Mouse (Mus musculus) midbrain, embryonic 15.5 days (tissue): Measurements from ENCODE around the gene H2-T24. TPM values are rescaled to one million over a fixed set of nuclear protein-coding genes. Genes with fewer than 3 reads are reported as not detected.
A peak's percentile ranks its signal among the peaks of the same experiment; 100 is the strongest.

Experiments used
- ATAC-seq: fragments of 200-750 bp; cut with Nextera tagmentation; replicated peaks from 2 replicates; pipeline ENCODE4 v1.8.0; 2017; ENCODE audit warnings: moderate TSS enrichment
- H3K27ac ChIP-seq: fragments of 300-500 bp; sonication (generic); 2 replicates; pipeline ENCODE4 v1.5.1; 2015; ENCODE audit warnings: mild to moderate bottlenecking, inconsistent platforms
- H3K27me3 ChIP-seq: fragments of 300-500 bp; sonication (generic); replicated peaks from 2 replicates; pipeline ENCODE4 v1.6.1; 2015; ENCODE audit warnings: inconsistent platforms
- H3K36me3 ChIP-seq: fragments of 300-500 bp; sonication (generic); replicated peaks from 2 replicates; pipeline ENCODE4 v1.6.1; 2015; ENCODE audit warnings: inconsistent platforms
- H3K4me1 ChIP-seq: fragments of 300-500 bp; sonication (generic); 2 replicates; pipeline ENCODE4 v1.6.1; 2015; ENCODE audit warnings: inconsistent platforms
- H3K4me2 ChIP-seq: fragments of 300-500 bp; sonication (generic); 2 replicates; pipeline ENCODE4 v1.6.1; 2015; ENCODE audit warnings: inconsistent platforms, mild to moderate bottlenecking, moderate library complexity
- H3K4me3 ChIP-seq: fragments of 300-500 bp; sonication (generic); 2 replicates; pipeline ENCODE4 v1.5.1; 2015; ENCODE audit warnings: mild to moderate bottlenecking, inconsistent platforms
- H3K9ac ChIP-seq: fragments of 300-500 bp; sonication (generic); 2 replicates; pipeline ENCODE4 v1.6.1; 2015; ENCODE audit warnings: mild to moderate bottlenecking, inconsistent platforms
- H3K9me3 ChIP-seq: fragments of 300-500 bp; sonication (generic); 2 replicates; pipeline ENCODE4 v1.6.1; 2016; ENCODE audit warnings: inconsistent platforms
- WGBS: fragments of 180-500 bp; shearing (Covaris S2); methylation state at CpG from one replicate; pipeline ENCODE4 v1.1.7; 2015; ENCODE audit warnings: mixed read lengths; 5-methylcytosine and 5-hydroxymethylcytosine counted together
- polyA plus RNA-seq: library from polyadenylated mRNA; unstranded; fragments of >200 nt; fragmentation: Nextera tagmentation; extraction: Ambion mirVana; gene quantifications from 2 replicates; pipeline ENCODE4 v1.2.1, GENCODE M21; 2015

Gene H2-T24
- polyA plus RNA-seq, 1 experiment from 2014 or later, result 10.0 TPM

- peaks cover 28% of the 10 kb centered on the region for H3K4me1 ChIP-seq
- H3K4me2 ChIP-seq, result peak overlapping the region; percentile 19; the same call in 1 of the 2 replicates
- H3K9ac ChIP-seq, result no peak overlapping the region
- ATAC-seq, result peak; percentile 56
- WGBS, result 2% methylated on average over 11 of the region's 11 CpGs
- no peaks in the 10 kb centered on the region for H3K36me3 ChIP-seq
- H3K27me3 ChIP-seq, result no peaks in the 10 kb centered on the region
- no peaks in the 10 kb centered on the region for H3K9me3 ChIP-seq
- no peak overlapping the region for H3K27ac ChIP-seq
- H3K4me3 ChIP-seq, result no peak overlapping the region
These were observed 23.4 kb downstream of the H2-T24 start for GRCm38 (mm10) chr17:35996949-35997348.

GRCm38 (mm10) chr17:35994879-35995240 lies 25.5 kb downstream of the H2-T24 start:
- Histone ChIP-seq H3K4me2 (peak overlapping the region; percentile 75), H3K27ac (peak overlapping the region; percentile 51), H3K4me1 (peaks cover 28% of the 10 kb centered on the region), H3K27me3 (no peaks in the 10 kb centered on the region), H3K9ac (peak overlapping the region; percentile 54), H3K36me3 (0 out of 2 replicates have a peak, but pooled peaks cover under 1% of the 10 kb centered on the region), H3K9me3 (no peaks in the 10 kb centered on the region), H3K4me3 (peak overlapping the region; percentile 55)
- no peak for ATAC-seq
- WGBS, result 5% methylated on average over 14 of the region's 14 CpGs

DNA sequence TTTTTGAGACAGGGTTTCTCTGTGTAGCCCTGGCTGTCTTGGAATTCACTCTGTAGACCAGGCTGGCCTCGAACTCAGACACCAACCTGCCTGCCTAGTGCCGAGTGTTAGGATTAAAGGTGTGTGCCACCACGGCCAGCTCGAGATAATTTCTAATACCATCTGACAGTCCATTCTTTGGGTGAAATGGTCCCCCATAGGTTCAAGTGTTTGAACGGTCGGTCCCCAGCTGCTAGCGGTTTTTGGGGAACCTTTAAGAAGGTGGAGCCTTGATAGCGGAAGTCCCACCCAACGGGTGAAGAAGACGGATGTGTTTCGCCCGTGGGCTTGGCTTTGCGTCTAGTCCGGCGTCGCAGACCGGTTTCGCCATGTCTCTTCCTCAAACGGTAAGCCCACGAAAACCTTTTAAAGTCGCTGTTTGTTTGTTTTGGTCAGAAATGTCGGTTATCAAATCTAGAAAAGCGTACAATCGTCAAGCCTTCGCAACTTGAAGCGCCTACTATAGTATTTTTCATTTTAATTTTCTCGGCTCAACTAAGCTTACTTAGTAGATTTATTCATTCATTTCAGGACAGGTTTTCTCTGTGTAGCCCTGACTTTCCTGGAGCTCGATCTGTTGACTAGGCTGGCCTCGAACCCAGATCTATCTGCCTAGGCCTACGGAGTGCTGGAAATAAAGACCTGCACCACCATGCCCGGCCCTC lies 26.0 kb downstream of the H2-T24 start:
- Histone ChIP-seq H3K27ac (peak overlapping the region; percentile 51), H3K27me3 (no peaks in the 10 kb centered on the region), H3K4me1 (peaks cover 28% of the 10 kb centered on the region), H3K4me3 (peak overlapping the region; percentile 55), H3K9me3 (no peaks in the 10 kb centered on the region), H3K36me3 (peaks cover 6% of the 10 kb centered on the region; the same call in 1 of the 2 replicates), H3K9ac (peak overlapping the region; percentile 54), H3K4me2 (peak overlapping the region; percentile 75)
- 3% methylated on average over 31 of the region's 31 CpGs for WGBS
- peak; percentile 84 for ATAC-seq

- WGBS, result 7% methylated on average over 17 of the region's 17 CpGs
These were observed 26.7 kb downstream of the H2-T24 start for GRCm38 (mm10) chr17:35993675-35994074.

DNA sequence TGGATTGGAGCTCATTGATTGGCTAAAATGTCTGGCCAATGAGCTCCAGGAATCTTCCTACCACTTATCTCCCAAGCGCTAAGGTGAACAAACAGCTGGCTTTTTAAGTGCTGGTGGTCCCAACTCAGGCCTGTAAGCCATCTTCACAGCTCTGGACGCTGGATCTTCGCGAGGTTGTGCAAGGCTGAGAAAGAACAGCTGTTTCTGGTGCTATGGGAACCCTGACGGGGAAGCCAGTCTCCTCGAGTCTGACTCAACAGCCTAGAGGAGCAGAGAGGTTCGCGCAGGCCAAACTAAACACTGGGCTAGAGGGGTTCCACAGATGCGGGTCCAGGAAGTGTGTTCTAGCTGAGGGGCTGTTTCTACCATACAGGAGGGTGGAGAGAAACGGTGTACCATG lies 28.6 kb downstream of the H2-T24 start:
- Histone ChIP-seq H3K36me3 (peaks cover 25% of the 10 kb centered on the region), H3K4me1 (peaks cover 16% of the 10 kb centered on the region), H3K27ac (no peak overlapping the region), H3K4me3 (no peak overlapping the region), H3K27me3 (no peaks in the 10 kb centered on the region), H3K4me2 (no peak overlapping the region), H3K9me3 (no peaks in the 10 kb centered on the region), H3K9ac (no peak overlapping the region)
- no peak for ATAC-seq
- WGBS, result 54% methylated on average over 10 of the region's 10 CpGs

More at GRCm38 (mm10) chr17:35993675-35994074, 26.7 kb downstream of the H2-T24 start:
- peak overlapping the region; percentile 75 for H3K4me2 ChIP-seq
- H3K27me3 ChIP-seq, result no peaks in the 10 kb centered on the region
- peak; percentile 73 for ATAC-seq
- H3K27ac ChIP-seq, result peak overlapping the region; percentile 57
- no peaks in the 10 kb centered on the region for H3K9me3 ChIP-seq
- peak overlapping the region; percentile 55 for H3K4me3 ChIP-seq
- no peak overlapping the region for H3K9ac ChIP-seq
- H3K4me1 ChIP-seq, result peaks cover 28% of the 10 kb centered on the region
- peaks cover 11% of the 10 kb centered on the region for H3K36me3 ChIP-seq

DNA sequence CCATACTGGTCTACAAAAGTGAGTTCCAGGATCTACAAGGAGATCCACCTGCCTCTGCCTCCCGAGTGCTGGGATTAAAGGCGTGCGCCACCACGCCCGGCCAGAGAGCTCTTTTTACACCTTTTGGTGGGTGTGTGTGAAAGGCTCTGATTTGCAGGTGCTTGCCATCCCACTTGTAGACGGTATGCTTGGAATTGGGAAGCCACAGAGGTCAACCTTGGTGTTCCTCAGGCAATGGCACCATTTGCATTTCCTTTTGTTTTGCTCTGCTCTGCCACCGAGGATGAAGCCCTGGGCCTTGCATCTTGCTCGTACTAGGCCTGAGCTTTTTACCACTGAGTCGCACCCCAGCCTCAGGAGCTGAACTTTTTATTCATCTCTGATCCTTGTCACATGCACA lies 38.6 kb downstream of the H2-T24 start:
- no peak overlapping the region for H3K27ac ChIP-seq
- no peaks in the 10 kb centered on the region for H3K27me3 ChIP-seq
- H3K4me2 ChIP-seq, result no peak overlapping the region
- no peak overlapping the region for H3K9ac ChIP-seq
- peaks cover 23% of the 10 kb centered on the region for H3K4me1 ChIP-seq
- 95% methylated on average over 9 of the region's 9 CpGs for WGBS
- H3K4me3 ChIP-seq, result no peak overlapping the region
- no peak for ATAC-seq
- H3K36me3 ChIP-seq, result peaks cover 11% of the 10 kb centered on the region
- H3K9me3 ChIP-seq, result no peaks in the 10 kb centered on the region

DNA sequence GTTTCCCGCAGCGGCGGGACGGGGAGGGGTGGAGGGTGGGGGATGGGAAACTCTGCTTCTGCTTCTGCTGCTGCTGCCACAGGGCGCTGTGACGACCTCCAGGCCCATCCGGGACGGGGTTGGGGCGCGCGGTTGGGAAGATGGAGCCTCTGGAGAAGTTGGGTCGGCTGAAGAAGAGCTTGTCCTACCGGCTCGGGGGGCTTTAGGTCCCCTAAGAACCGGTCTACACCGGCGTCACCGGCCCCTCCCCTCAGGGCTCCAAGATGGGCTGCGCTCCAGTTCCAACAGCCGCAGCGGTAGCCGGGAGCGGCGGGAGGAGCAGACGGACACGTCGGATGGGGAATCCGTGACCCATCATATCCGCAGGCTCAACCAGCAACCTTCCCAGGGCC lies 40.0 kb downstream of the H2-T24 start:
- Histone ChIP-seq H3K27me3 (no peaks in the 10 kb centered on the region), H3K36me3 (peaks cover 9% of the 10 kb centered on the region), H3K9ac (peak overlapping the region; percentile 79), H3K4me1 (peaks cover 23% of the 10 kb centered on the region), H3K27ac (peak overlapping the region; percentile 98), H3K4me2 (peak overlapping the region; percentile 94), H3K9me3 (no peaks in the 10 kb centered on the region), H3K4me3 (peak overlapping the region; percentile 80)
- peak; percentile 25 for ATAC-seq
- 0% methylated on average over 29 of the region's 29 CpGs for WGBS

- peak within 1 kb of the TSS; percentile 94 for H3K4me2 ChIP-seq
- ATAC-seq, result peak; percentile 82
- H3K9ac ChIP-seq, result peak within 1 kb of the TSS; percentile 79
- no peaks in the 10 kb centered on the region for H3K27me3 ChIP-seq
- H3K27ac ChIP-seq, result peak within 1 kb of the TSS; percentile 98
- peak within 1 kb of the TSS; percentile 80 for H3K4me3 ChIP-seq
- H3K9me3 ChIP-seq, result no peaks in the 10 kb centered on the region
- peaks cover 9% of the 10 kb centered on the region for H3K36me3 ChIP-seq
- peaks cover 23% of the 10 kb centered on the region for H3K4me1 ChIP-seq
- WGBS, result under 1% methylated on average over 104 of the region's 109 CpGs
These were observed 40.7 kb downstream of the H2-T24 start, which contains the start of the genes Gnl1 and Prr3 for GRCm38 (mm10) chr17:35979401-35980362. TSS of gene Gnl1 (plus strand) at chr17:35979851. TSS of gene Prr3 (minus strand) at chr17:35980236.

DNA sequence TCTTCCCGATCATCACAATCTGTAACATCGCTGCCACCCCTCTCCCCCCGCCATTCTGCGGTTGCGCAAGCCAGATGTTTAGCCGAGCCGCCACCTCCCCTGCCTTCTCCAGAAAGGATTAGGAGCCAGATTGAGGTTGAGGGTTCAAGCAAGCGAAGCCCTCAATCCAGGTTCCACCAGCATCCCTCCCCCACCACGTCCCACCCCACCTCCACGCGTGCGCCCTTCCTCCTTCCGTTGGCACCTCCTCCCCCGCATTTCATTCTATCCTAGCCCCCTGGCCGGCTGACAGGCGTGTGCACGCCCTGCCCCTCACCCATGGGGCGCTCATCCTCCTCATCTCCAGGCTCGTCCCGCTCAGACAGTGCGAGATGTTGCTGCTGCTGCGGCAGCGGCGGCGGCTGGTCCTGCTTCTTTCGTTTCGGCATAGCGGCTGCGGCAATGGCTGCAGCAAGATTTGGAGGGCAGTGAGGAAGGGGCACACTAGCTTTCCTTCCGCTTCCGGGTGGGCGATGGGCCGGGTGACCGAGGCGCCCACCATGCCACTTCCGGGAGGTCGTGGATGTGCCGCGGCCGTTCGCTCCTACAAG lies 41.5 kb downstream of the H2-T24 start:
- Histone ChIP-seq H3K4me2 (peak overlapping the region; percentile 94), H3K27me3 (no peaks in the 10 kb centered on the region), H3K9ac (peak overlapping the region; percentile 79), H3K9me3 (no peaks in the 10 kb centered on the region), H3K27ac (peak overlapping the region; percentile 98), H3K36me3 (peaks cover 12% of the 10 kb centered on the region), H3K4me3 (peak overlapping the region; percentile 80), H3K4me1 (peaks cover 23% of the 10 kb centered on the region)
- ATAC-seq, result peak; percentile 90
- WGBS, result under 1% methylated on average over 41 of the region's 41 CpGs

GRCm38 (mm10) chr17:35972131-35972530 lies 48.2 kb downstream of the H2-T24 start:
- H3K4me2 ChIP-seq, result no peak overlapping the region
- peaks cover 26% of the 10 kb centered on the region for H3K4me1 ChIP-seq
- H3K4me3 ChIP-seq, result no peak overlapping the region
- H3K27me3 ChIP-seq, result no peaks in the 10 kb centered on the region
- no peak for ATAC-seq
- H3K27ac ChIP-seq, result no peak overlapping the region
- no peaks in the 10 kb centered on the region for H3K9me3 ChIP-seq
- 60% methylated on average over 1 of the region's 1 CpGs for WGBS
- H3K9ac ChIP-seq, result no peak overlapping the region
- peaks cover 14% of the 10 kb centered on the region for H3K36me3 ChIP-seq

DNA sequence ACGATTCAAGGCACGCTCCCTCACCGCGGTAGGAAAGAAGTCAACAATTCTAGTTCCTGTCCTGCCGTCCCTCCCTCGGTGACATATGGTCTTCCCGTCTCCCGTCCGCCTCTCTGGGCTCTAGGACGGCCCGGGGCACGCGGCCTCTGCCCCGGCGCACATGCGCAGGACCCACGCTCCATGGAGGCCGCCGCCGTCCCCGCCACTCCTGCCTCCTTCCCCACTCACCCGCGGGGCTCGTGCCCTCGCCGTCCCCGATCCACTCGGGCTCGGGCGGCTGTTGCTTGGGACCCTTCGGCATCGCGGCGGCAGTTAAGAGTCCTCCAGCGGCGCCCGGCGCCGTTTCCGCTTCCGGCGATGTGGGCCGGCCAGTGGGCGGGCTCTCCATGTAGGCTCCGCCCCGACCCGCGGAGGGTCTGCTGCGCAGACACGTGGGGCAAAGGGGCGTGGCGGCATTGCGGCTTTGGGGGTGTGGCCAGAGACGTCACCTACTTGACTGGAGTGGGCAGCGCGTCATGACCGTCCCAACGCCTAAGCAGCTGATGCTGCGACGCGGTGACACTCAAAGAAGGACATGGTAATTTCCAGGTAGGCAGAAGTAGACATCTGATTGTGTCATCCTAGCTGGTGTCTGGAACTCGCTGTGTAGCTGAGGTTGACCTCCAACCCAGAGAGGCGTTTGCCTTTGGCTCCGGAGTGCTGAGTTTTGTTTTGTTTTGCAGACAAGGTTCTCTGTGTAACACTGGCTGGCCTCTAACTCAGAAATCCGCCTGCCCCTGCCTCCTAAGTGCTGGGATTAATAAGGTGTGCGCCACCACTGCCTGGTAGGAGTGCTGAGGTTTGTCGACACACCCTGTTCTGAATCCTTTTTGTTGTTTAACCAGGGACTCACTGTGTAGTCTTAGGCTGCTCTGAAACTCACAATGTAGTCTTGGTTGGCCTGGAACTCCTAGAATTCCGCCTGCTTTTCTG lies 50.7 kb downstream of the H2-T24 start, which contains the start of gene Abcf1:
Gene Abcf1, minus strand, starts transcription at position 344 of the 972 bp plus-strand sequence.
- peak; percentile 96 for ATAC-seq
- Histone ChIP-seq H3K9ac (peak within 1 kb of the TSS; percentile 68), H3K4me3 (peak within 1 kb of the TSS; percentile 74), H3K4me1 (peaks cover 26% of the 10 kb centered on the region), H3K36me3 (peaks cover 16% of the 10 kb centered on the region), H3K27ac (peak within 1 kb of the TSS; percentile 75), H3K4me2 (peak within 1 kb of the TSS; percentile 84), H3K9me3 (no peaks in the 10 kb centered on the region), H3K27me3 (no peaks in the 10 kb centered on the region)
- WGBS, result under 1% methylated on average over 68 of the region's 68 CpGs
